Mouse (Mus musculus): ENCODE measurements at regions not wholly inside any gene's neighbourhood (a gene's known extent, or its start where the extent isn't known, plus 50 kb on each side); places are given as distances from the start of the nearest gene placed in this dataset.

DNA sequence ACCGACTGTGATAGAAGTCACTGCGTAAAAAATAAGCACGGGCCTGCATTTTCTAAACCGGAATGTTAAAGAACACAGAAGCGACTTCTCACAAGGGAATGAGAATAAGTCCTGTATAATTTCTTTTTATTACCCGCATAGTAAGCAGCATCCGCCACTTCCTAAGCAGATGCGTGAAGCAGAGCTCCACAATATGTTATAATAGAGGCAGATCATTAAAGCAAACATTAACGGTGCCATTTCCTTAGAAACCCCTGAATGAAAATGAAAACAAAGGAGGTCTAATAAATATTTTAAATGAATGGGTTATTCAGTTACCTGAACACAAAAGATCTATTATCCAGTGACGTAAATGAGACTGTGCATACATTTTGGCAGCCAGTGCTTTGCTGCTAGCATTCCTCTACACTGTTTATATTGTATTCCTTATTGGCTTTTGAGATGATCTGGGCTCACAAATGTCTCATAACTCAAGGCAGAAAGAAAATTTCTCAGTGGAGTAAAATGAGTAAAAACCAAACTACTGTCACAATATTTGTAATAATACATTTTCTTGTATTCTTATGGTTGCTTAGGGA is 566.6 kb upstream of the Epha6 start:
- peak; percentile 36 for DNase-seq

DNA sequence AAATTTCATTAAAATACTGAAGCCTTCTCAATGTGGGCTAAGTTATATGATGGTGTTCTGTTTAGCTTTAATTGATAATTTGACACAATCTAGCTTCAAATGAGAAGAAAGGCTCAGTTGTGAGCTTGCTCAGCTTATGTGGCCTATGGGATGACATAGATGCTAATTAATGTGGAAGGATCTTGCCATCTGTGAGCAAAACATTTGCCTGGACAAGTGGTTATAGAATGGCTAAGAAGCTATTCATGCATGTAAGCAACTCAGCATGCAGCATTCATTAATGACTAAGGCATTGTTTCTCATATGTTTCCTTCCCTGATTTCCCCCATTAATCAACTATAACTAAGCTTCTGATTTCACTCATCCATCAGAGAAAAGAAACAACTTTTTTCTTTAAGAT is 532.8 kb upstream of the Epha6 start:
- DNase-seq = no peak

All from heart, adult 11 months (tissue).